10 mouse cellular contexts compared by ENCODE assay signal in genomic region chr8:117395055-117395454, GRCm38 (mm10).
A peak's percentile ranks its signal among the peaks of the same experiment; 100 is the strongest.
DNase-seq lines count a peak whose midpoint lies in the region; ATAC-seq lines count a peak whose summit lies in the region.
"Had no signal": no experiment of that assay in that cellular context is flagged by ENCODE, and none has a peak within 500 bp of the region (broad histone marks: within the 10 kb centered on the region; RNA-seq: fewer than 3 reads in every experiment).

No protein-coding gene starts in this region.

- H3K9ac ChIP-seq in forebrain, embryonic 12.5 days: no peak overlapping the region

- H3K4me1 ChIP-seq in forebrain, embryonic 10.5 days: peaks cover 21% of the 10 kb centered on the region; the same call in 1 of the 2 replicates
- peaks cover 16% of the 10 kb centered on the region for H3K4me1 ChIP-seq in forebrain, embryonic 12.5 days

- 94% methylated on average over 7 of the region's 7 CpGs for WGBS in forebrain, embryonic 10.5 days
- 90% methylated on average over 7 of the region's 7 CpGs for WGBS in forebrain, embryonic 12.5 days

- H3K36me3 ChIP-seq in forebrain, embryonic 10.5 days (replicated peaks): peaks cover 28% of the 10 kb centered on the region
- H3K36me3 ChIP-seq in forebrain, embryonic 12.5 days (replicated peaks): peaks cover 15% of the 10 kb centered on the region

- H3K4me3 ChIP-seq in forebrain, embryonic 10.5 days: no peak overlapping the region
- H3K4me3 ChIP-seq in forebrain, embryonic 12.5 days (replicated peaks): no peak overlapping the region

- ATAC-seq in forebrain, embryonic 12.5 days (ENCODE audit: low FRiP score): no peak
- ATAC-seq in erythroid progenitor cell, adult 5-6 weeks (replicated peaks; ENCODE audit: low FRiP score, poor library complexity, severe bottlenecking): no peak

- 0 out of 2 replicates have a peak overlapping the region, but pooled peaks have one; percentile 22 for H3K27ac ChIP-seq in forebrain, embryonic 10.5 days
- H3K27ac ChIP-seq in forebrain, embryonic 12.5 days: no peak overlapping the region

- no peak for DNase-seq in forebrain, embryonic 10.5 days (ENCODE audit: extremely low spot score, low spot score)
- peak; percentile 47 for DNase-seq in retina, postnatal 1 day
- DNase-seq in retina, embryonic 14.5 days (ENCODE audit: low spot score): no peak
- DNase-seq in left cerebral cortex, postnatal 14 days (ENCODE audit: low spot score in 2 of 2): peak; percentile 73 to 81
- no peak for DNase-seq in adipocyte (ENCODE audit: low spot score)
- DNase-seq in urinary bladder, postnatal 25 days (ENCODE audit: low spot score): no peak
- DNase-seq: gastrocnemius, postnatal 25 days; thymus, postnatal 36 days had no signal

- intact Hi-C loops in left cerebral cortex, postnatal 14 days (cut with DNase I): no loop called here

- no peaks in the 10 kb centered on the region for H3K9me3 ChIP-seq in forebrain, embryonic 10.5 days
- no peaks in the 10 kb centered on the region for H3K9me3 ChIP-seq in forebrain, embryonic 12.5 days

- no peak overlapping the region for H3K4me2 ChIP-seq in forebrain, embryonic 12.5 days

- no peaks in the 10 kb centered on the region for H3K27me3 ChIP-seq in forebrain, embryonic 10.5 days (ENCODE audit: poor library complexity, severe bottlenecking)
- no peaks in the 10 kb centered on the region for H3K27me3 ChIP-seq in forebrain, embryonic 12.5 days

Comparison
In these comparisons a context has a peak if more than half of its experiments do, and no peak if none do; other contexts are left out.
1. DNase-seq: peak in retina, postnatal 1 day (single experiment) and left cerebral cortex, postnatal 14 days (2 of 2); none in forebrain, embryonic 10.5 days (single experiment), retina, embryonic 14.5 days (single experiment), adipocyte (single experiment) and urinary bladder, postnatal 25 days (single experiment).